Mouse (Mus musculus) kidney, adult 2 months (tissue): Measurements from ENCODE around the gene Hsd17b1. TPM values are rescaled to one million over a fixed set of nuclear protein-coding genes. Genes with fewer than 3 reads are reported as not detected.
A peak's percentile ranks its signal among the peaks of the same experiment; 100 is the strongest.

Experiments used
- DNase-seq: peaks from one replicate; pipeline ENCODE4 v3.0.0; 2021
- H3K27ac ChIP-seq: fragments of 200-500 bp; 2 replicates; pipeline ENCODE4 v1.5.1; 2012; ENCODE audit warnings: low read depth, low read length, control low read depth, inconsistent platforms; ENCODE audit not compliant: insufficient read depth
- H3K27me3 ChIP-seq: fragments of 200-500 bp; replicated peaks from 2 replicates; pipeline ENCODE4 v1.6.1; 2012; ENCODE audit warnings: mild to moderate bottlenecking, moderate library complexity, low read length, inconsistent platforms; ENCODE audit not compliant: control insufficient read depth, insufficient read depth
- H3K36me3 ChIP-seq: fragments of 200-500 bp; 2 replicates; pipeline ENCODE4 v1.6.1; 2012; ENCODE audit warnings: mild to moderate bottlenecking, moderate library complexity, low read length, inconsistent platforms; ENCODE audit not compliant: control insufficient read depth, insufficient read depth
- H3K4me1 ChIP-seq: fragments of 200-500 bp; 2 replicates; pipeline ENCODE4 v1.6.1; 2011; ENCODE audit warnings: low read length; ENCODE audit not compliant: control insufficient read depth, insufficient read depth
- H3K4me3 ChIP-seq: fragments of 200-500 bp; 2 replicates; pipeline ENCODE4 v1.5.1; 2011; ENCODE audit warnings: mild to moderate bottlenecking, low read depth, low read length, control low read depth; ENCODE audit not compliant: insufficient read depth
- CTCF ChIP-seq: fragments of 200-500 bp; conservative IDR thresholded peaks from 2 replicates; pipeline ENCODE4 v1.5.1; 2011; ENCODE audit warnings: low read depth, mild to moderate bottlenecking, control low read depth, low read length, moderate library complexity, mixed read lengths; ENCODE audit not compliant: insufficient read depth, insufficient read length
- POLR2A ChIP-seq: fragments of 200-500 bp; IDR thresholded peaks from one replicate; pipeline ENCODE4 v1.6.1; 2011; ENCODE audit warnings: low read depth, low read length, control low read depth
- WGBS: fragments of 180-500 bp; shearing (Covaris S2); methylation state at CpG from one replicate; pipeline ENCODE4 v1.1.7; 2018; 5-methylcytosine and 5-hydroxymethylcytosine counted together
- polyA plus RNA-seq: library from polyadenylated mRNA; depleted of rRNA; stranded (reverse); fragments of >200 nt; gene quantifications from 2 replicates; pipeline ENCODE4 v1.2.3, GENCODE M21; 2012

Gene Hsd17b1
- polyA plus RNA-seq, 1 experiment = 0.44 TPM

DNA sequence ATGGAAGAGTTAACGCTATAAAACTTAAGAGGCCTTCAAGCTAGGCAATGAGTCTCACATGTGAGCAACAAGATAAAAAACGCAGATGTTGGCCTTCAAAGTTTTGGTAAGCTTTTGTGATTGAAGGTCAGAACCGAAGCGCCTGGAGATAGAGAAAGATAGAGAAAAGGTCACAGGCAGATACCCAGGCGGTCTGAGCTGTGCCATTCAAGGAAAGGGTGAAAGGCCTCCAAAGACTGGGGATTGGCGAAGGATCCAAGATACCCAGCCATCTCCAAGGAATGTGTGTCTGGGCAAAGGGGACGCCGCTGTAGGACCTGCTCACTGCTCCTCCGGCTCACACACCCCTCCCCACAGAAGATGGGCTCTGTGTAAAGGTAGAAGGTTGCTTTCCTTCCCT is 13.2 kb upstream of the Hsd17b1 start:
- Histone ChIP-seq H3K4me3 (no peak overlapping the region), H3K27ac (no peak overlapping the region), H3K27me3 (no peaks in the 10 kb centered on the region), H3K4me1 (peaks cover 10% of the 10 kb centered on the region), H3K36me3 (no peaks in the 10 kb centered on the region)
- WGBS = 94% methylated on average over 9 of the region's 9 CpGs
- no peak for DNase-seq
- TF ChIP-seq POLR2A (no peak), CTCF (no peak)

DNA sequence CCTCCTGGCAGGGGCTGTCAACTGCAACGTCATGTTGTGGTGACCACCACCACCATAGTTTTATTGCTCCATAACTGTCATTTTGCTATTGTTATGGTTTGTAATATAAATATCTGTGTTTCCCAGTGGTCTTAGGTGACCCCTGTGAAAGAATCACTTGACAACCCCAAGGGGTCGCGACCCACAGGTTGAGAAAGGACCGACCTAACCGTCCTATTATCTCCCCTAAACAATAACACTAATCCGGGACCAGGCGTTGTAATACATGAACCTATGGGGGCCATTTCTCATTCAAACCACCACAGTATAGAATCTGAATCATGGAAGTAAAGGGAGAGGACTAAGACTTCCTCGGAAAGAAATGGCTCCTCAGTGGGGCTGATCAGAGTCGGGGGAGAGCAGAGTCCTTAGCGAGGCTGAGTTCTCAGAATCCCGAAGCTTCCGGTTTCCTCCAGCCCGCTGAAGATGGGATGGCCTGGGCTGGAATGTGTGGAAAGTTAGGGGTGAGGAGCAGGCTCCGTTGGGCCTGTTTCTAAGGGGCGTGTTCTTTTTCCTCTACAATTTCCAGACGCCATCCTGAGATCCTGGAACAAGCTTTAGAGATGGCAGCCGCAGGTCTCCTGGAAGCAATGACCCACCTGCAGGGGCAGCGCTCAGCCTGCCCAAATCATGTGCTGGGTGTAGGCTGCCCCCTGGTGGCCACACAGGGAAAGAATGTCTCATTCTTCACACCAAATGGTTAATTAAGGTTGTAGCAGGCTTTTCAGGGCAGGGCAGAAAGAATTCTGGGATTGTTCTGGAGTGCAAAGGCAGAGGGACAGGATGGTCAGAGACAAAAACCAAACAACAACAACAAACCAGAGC is 11.4 kb upstream of the Hsd17b1 start:
- DNase-seq = peak; percentile 92
- no peak for TF ChIP-seq POLR2A
- TF ChIP-seq CTCF = peak; percentile 96
- Histone ChIP-seq H3K4me3 (peak overlapping the region; percentile 3; the same call in 1 of the 2 replicates), H3K36me3 (no peaks in the 10 kb centered on the region), H3K27ac (no peak overlapping the region), H3K4me1 (peaks cover 18% of the 10 kb centered on the region), H3K27me3 (no peaks in the 10 kb centered on the region)
- WGBS = 25% methylated on average over 18 of the region's 18 CpGs

DNA sequence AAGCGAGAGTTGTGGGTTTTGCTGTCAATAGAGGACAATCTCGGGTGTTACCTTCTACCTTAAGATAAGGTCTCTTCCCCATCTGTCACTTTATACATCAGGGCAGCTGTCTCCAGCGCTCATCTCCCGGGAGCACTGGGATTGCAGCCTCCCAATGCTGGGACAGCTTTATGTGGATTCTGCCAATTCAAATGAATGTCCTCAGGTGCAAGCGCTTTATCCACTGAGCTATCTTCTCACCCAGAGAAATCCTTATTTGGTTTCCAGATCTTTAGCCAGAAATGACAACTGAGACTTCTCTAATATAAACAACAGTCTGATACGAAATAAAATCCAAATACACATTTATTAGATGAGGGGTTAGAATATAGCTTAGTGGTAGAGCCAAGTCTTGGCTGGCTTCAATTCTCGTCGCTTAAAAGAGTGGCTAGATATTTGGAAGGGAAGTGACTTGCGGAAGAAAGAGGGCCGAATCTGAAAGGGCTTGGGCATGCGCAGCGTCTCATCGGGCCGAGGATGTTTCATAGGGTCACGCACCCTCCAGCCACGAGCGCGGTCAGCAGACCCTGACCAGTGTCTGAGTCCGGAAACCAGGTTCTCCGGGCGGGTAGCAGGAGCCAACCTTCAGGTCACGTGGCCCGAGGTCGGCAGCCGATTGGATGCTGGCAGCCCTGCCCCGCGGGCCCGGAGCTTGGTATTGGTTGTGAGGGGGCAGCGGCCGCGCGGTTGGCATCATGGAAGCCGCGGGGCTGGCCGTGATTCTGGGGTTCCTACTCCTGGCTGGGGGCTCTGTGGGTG is 8.6 kb upstream of the Hsd17b1 start, which contains the start of gene Naglu:
Gene Naglu (plus strand): TSS at position 622 of the 798 bp plus-strand sequence.
- DNase-seq = peak; percentile 98
- no peaks in the 10 kb centered on the region for H3K27me3 ChIP-seq
- TF ChIP-seq POLR2A (no peak), CTCF (no peak)
- H3K36me3 ChIP-seq = no peaks in the 10 kb centered on the region
- peaks cover 11% of the 10 kb centered on the region; the same call in 1 of the 2 replicates for H3K4me1 ChIP-seq
- 8% methylated on average over 35 of the region's 35 CpGs for WGBS
- H3K4me3 ChIP-seq = peak within 1 kb of the TSS; percentile 78
- H3K27ac ChIP-seq = peak within 1 kb of the TSS; percentile 56

DNA sequence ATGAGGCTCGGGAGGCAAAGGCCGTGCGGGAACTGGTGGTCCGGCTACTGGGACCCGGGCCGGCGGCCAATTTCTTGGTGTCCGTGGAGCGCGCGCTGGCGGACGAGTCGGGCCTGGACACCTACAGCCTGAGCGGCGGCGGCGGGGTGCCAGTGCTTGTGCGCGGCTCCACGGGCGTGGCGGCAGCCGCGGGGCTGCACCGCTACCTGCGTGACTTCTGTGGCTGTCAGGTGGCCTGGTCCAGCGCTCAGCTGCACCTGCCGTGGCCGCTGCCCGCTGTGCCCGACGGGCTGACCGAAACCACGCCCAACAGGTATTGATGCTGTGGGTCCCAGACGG is 8.1 kb upstream of the Hsd17b1 start:
- no peak for DNase-seq
- peaks cover 11% of the 10 kb centered on the region; the same call in 1 of the 2 replicates for H3K4me1 ChIP-seq
- no peaks in the 10 kb centered on the region for H3K36me3 ChIP-seq
- peak overlapping the region; percentile 78 for H3K4me3 ChIP-seq
- WGBS = under 1% methylated on average over 35 of the region's 36 CpGs
- H3K27me3 ChIP-seq = no peaks in the 10 kb centered on the region
- TF ChIP-seq POLR2A = no peak
- TF ChIP-seq CTCF = no peak
- H3K27ac ChIP-seq = peak overlapping the region; percentile 46; the same call in 1 of the 2 replicates

DNA sequence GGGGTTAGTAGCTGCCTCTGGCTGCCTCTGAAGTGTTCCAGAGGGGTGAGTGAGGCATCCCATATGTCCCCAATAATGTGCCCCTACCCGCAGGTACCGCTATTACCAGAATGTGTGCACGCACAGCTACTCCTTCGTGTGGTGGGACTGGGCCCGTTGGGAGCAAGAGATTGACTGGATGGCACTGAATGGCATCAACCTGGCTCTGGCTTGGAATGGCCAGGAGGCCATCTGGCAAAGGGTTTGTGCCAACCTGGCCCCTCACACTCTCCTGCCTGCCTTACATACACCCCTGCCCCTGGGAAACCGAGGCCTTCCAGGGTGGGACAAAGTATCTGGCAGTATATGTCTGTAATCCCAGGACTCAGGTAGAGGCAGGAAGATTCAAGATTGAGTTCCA is 7.2 kb upstream of the Hsd17b1 start:
- H3K36me3 ChIP-seq = no peaks in the 10 kb centered on the region
- no peak overlapping the region for H3K4me3 ChIP-seq
- WGBS = 79% methylated on average over 6 of the region's 6 CpGs
- DNase-seq = no peak
- peaks cover 11% of the 10 kb centered on the region; the same call in 1 of the 2 replicates for H3K4me1 ChIP-seq
- TF ChIP-seq POLR2A (no peak), CTCF (no peak)
- H3K27ac ChIP-seq = no peak overlapping the region
- no peaks in the 10 kb centered on the region for H3K27me3 ChIP-seq

DNA sequence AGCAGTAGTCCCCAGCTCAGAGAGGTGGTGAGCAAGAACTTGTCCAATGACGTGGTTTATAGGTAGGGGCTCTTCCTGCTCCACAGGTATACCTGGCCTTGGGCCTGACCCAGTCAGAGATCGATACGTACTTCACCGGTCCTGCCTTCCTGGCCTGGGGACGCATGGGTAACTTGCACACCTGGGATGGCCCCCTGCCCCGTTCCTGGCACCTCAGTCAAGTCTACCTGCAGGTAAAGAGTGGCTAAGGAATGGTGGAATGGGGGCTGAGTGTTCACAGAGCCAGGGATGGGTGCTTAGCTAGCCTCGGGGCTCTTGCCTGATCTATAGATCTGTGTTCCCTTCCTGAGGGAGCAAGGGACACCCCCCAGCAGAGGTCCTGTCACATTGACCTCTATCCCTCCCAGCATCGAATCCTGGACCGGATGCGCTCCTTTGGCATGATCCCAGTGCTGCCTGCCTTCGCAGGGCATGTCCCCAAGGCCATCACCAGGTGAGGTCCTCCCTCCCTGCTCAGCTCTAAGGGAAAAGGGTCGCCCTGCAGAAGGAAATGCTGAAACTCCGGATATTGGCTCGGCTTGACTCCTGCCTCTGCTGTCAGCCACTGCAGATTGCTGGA is 6.3 kb upstream of the Hsd17b1 start:
- Histone ChIP-seq H3K27me3 (no peaks in the 10 kb centered on the region), H3K4me1 (peaks cover 11% of the 10 kb centered on the region; the same call in 1 of the 2 replicates), H3K36me3 (no peaks in the 10 kb centered on the region), H3K27ac (no peak overlapping the region), H3K4me3 (no peak overlapping the region)
- WGBS = 86% methylated on average over 14 of the region's 14 CpGs
- TF ChIP-seq POLR2A = no peak
- TF ChIP-seq CTCF = no peak
- no peak for DNase-seq

DNA sequence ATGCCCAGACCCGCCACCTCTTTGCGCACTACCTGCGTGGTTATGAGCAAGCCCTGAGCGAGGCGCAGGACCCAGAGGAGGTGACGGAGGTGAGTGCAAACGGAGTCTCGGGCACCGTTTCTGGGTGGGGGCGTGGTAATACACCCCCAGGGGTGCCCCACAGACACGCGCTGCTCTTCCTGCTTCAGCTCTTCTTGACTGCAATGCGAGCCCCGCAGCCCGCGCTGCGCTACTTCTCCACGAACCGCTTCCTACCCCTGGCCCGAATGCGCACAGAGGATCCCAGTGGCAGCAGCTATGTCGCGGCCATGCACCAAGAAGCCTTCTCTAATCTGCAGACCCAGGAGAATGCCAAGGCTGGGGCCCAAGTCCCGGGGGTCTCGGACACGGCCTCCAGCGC is 1.5 kb downstream of the Hsd17b1 start:
- H3K27ac ChIP-seq = no peak overlapping the region
- no peak for DNase-seq
- H3K36me3 ChIP-seq = no peaks in the 10 kb centered on the region
- WGBS = 26% methylated on average over 27 of the region's 27 CpGs
- peaks cover 15% of the 10 kb centered on the region; the same call in 1 of the 2 replicates for H3K4me1 ChIP-seq
- no peaks in the 10 kb centered on the region for H3K27me3 ChIP-seq
- TF ChIP-seq POLR2A (no peak), CTCF (no peak)
- H3K4me3 ChIP-seq = no peak overlapping the region
